Mouse (Mus musculus) lung, postnatal 0 days (tissue): ENCODE data around the gene Pecr. TPM values are rescaled to one million over a fixed set of nuclear protein-coding genes. Genes with fewer than 3 reads are reported as not detected.
A peak's percentile ranks its signal among the peaks of the same experiment; 100 is the strongest.

Experiments used
- ATAC-seq: fragments of 200-750 bp; cut with Nextera tagmentation; 2 replicates; pipeline ENCODE4 v1.8.0; 2017; ENCODE audit warnings: moderate library complexity
- DNase-seq: peaks from one replicate; pipeline ENCODE4 v3.0.0-alpha.2; 2016; ENCODE audit warnings: low spot score
- H3K27ac ChIP-seq: fragments of 300-500 bp; sonication (generic); 2 replicates; pipeline ENCODE4 v1.5.1; 2014; ENCODE audit warnings: antibody characterized with exemption, mild to moderate bottlenecking, low read length, mixed read lengths
- H3K27me3 ChIP-seq: fragments of 300-500 bp; sonication (generic); replicated peaks from 2 replicates; pipeline ENCODE4 v1.6.1; 2014; ENCODE audit warnings: low read length, mixed read lengths; ENCODE audit not compliant: insufficient read depth
- H3K36me3 ChIP-seq: fragments of 300-500 bp; sonication (generic); 2 replicates; pipeline ENCODE4 v1.6.1; 2014; ENCODE audit warnings: low read length, mixed read lengths; ENCODE audit not compliant: insufficient read depth
- H3K4me1 ChIP-seq: fragments of 300-500 bp; sonication (generic); 2 replicates; pipeline ENCODE4 v1.6.1; 2014; ENCODE audit warnings: antibody characterized with exemption, low read depth, low read length, mixed read lengths; ENCODE audit not compliant: insufficient read depth
- H3K4me2 ChIP-seq: fragments of 300-500 bp; sonication (generic); replicated peaks from 2 replicates; pipeline ENCODE4 v1.6.1; 2014; ENCODE audit warnings: low read depth, mild to moderate bottlenecking, low read length, moderate library complexity, mixed read lengths
- H3K4me3 ChIP-seq: fragments of 300-500 bp; sonication (generic); 2 replicates; pipeline ENCODE4 v1.5.1; 2014; ENCODE audit warnings: low read depth, low read length
- H3K9ac ChIP-seq: fragments of 300-500 bp; sonication (generic); replicated peaks from 2 replicates; pipeline ENCODE4 v1.6.1; 2014; ENCODE audit warnings: low read depth, mild to moderate bottlenecking
- H3K9me3 ChIP-seq: fragments of 300-500 bp; sonication (generic); 2 replicates; pipeline ENCODE4 v1.6.1; 2016; ENCODE audit warnings: low read length, mixed read lengths
- CTCF ChIP-seq: IDR thresholded peaks from 2 replicates; pipeline ENCODE4 v1.5.1; 2016; ENCODE audit warnings: antibody characterized with exemption, mild to moderate bottlenecking
- EP300 ChIP-seq: IDR thresholded peaks from 2 replicates; pipeline ENCODE4 v1.6.1; 2016; ENCODE audit warnings: antibody characterized with exemption, mild to moderate bottlenecking, control low read depth
- WGBS: fragments of 180-500 bp; shearing (Covaris S2); extraction: QIAGEN DNeasy Blood & Tissue Kit; methylation state at CpG from one replicate; pipeline ENCODE4 v1.1.7; 2014; 5-methylcytosine and 5-hydroxymethylcytosine counted together
- polyA plus RNA-seq: library from polyadenylated mRNA; unstranded; fragments of >200 nt; fragmentation: Nextera tagmentation; extraction: Ambion mirVana; gene quantifications from 2 replicates; pipeline ENCODE4 v1.2.1, GENCODE M21; 2015

Pecr gene
- polyA plus RNA-seq, 1 experiment from 2014 or later, result 12.0 TPM

- no peak for ATAC-seq
- H3K4me2 ChIP-seq, result no peak overlapping the region
Measured at GRCm38 (mm10) chr1:72282604-72283003, 1.5 kb downstream of the Pecr start.

GRCm38 (mm10) chr1:72278085-72278484 lies 6.0 kb downstream of the Pecr start:
- ATAC-seq, result no peak
- Histone ChIP-seq H3K36me3 (no peaks in the 10 kb centered on the region), H3K4me1 (no peaks in the 10 kb centered on the region), H3K9ac (no peak overlapping the region), H3K4me3 (no peak overlapping the region), H3K27ac (no peak overlapping the region), H3K9me3 (no peaks in the 10 kb centered on the region), H3K27me3 (no peaks in the 10 kb centered on the region), H3K4me2 (no peak overlapping the region)
- 81% methylated on average over 3 of the region's 3 CpGs for WGBS
- no peak for DNase-seq
- TF ChIP-seq CTCF, result no peak
- TF ChIP-seq EP300, result no peak

More at GRCm38 (mm10) chr1:72282604-72283003, 1.5 kb downstream of the Pecr start:
- no peaks in the 10 kb centered on the region for H3K36me3 ChIP-seq
- H3K4me1 ChIP-seq, result no peaks in the 10 kb centered on the region
- no peak overlapping the region for H3K9ac ChIP-seq
- H3K27ac ChIP-seq, result no peak overlapping the region
- H3K4me3 ChIP-seq, result no peak overlapping the region
- TF ChIP-seq EP300 (no peak), CTCF (no peak)
- H3K27me3 ChIP-seq, result 0 out of 2 replicates have a peak, but pooled peaks cover 3% of the 10 kb centered on the region
- 47% methylated on average over 1 of the region's 1 CpGs for WGBS
- no peaks in the 10 kb centered on the region for H3K9me3 ChIP-seq
- no peak for DNase-seq

- no peaks in the 10 kb centered on the region for H3K36me3 ChIP-seq
- no peak overlapping the region for H3K27ac ChIP-seq
- 79% methylated on average over 3 of the region's 3 CpGs for WGBS
- TF ChIP-seq CTCF (no peak), EP300 (no peak)
- H3K4me3 ChIP-seq, result no peak overlapping the region
- H3K4me2 ChIP-seq, result no peak overlapping the region
- no peaks in the 10 kb centered on the region for H3K4me1 ChIP-seq
- no peaks in the 10 kb centered on the region for H3K9me3 ChIP-seq
- no peaks in the 10 kb centered on the region for H3K27me3 ChIP-seq
- DNase-seq (no peak), ATAC-seq (no peak)
- no peak overlapping the region for H3K9ac ChIP-seq
Measured at GRCm38 (mm10) chr1:72263099-72263498, 21.0 kb downstream of the Pecr start.

GRCm38 (mm10) chr1:72256381-72257256 lies 27.5 kb downstream of the Pecr start:
- Histone ChIP-seq H3K4me1 (peaks cover 2% of the 10 kb centered on the region; the same call in 1 of the 2 replicates), H3K36me3 (no peaks in the 10 kb centered on the region), H3K4me2 (no peak overlapping the region), H3K9me3 (no peaks in the 10 kb centered on the region), H3K9ac (no peak overlapping the region), H3K27ac (no peak overlapping the region), H3K27me3 (no peaks in the 10 kb centered on the region), H3K4me3 (no peak overlapping the region)
- DNase-seq, result no peak
- ATAC-seq, result no peak
- 77% methylated on average over 9 of the region's 9 CpGs for WGBS
- TF ChIP-seq CTCF, result no peak
- no peak for TF ChIP-seq EP300

- peak; percentile 41 for DNase-seq
- 23% methylated on average over 11 of the region's 11 CpGs for WGBS
- no peaks in the 10 kb centered on the region for H3K27me3 ChIP-seq
- H3K4me3 ChIP-seq, result no peak overlapping the region
- TF ChIP-seq CTCF, result no peak
- no peak for TF ChIP-seq EP300
- H3K27ac ChIP-seq, result 0 out of 2 replicates have a peak overlapping the region, but pooled peaks have one; percentile 80
- no peak overlapping the region for H3K9ac ChIP-seq
- no peaks in the 10 kb centered on the region for H3K36me3 ChIP-seq
- H3K4me1 ChIP-seq, result peaks cover 2% of the 10 kb centered on the region; the same call in 1 of the 2 replicates
- no peaks in the 10 kb centered on the region for H3K9me3 ChIP-seq
- ATAC-seq, result no peak
- H3K4me2 ChIP-seq, result peak overlapping the region; percentile 65; the same call in 1 of the 2 replicates
Measured at GRCm38 (mm10) chr1:72255854-72256175, 28.3 kb downstream of the Pecr start.

- no peaks in the 10 kb centered on the region for H3K9me3 ChIP-seq
- H3K4me1 ChIP-seq, result peaks cover 2% of the 10 kb centered on the region; the same call in 1 of the 2 replicates
- H3K36me3 ChIP-seq, result no peaks in the 10 kb centered on the region
- H3K4me2 ChIP-seq, result peak overlapping the region; percentile 65
- H3K27me3 ChIP-seq, result no peaks in the 10 kb centered on the region
- H3K27ac ChIP-seq, result peak overlapping the region; percentile 80
- WGBS, result 3% methylated on average over 15 of the region's 15 CpGs
- DNase-seq (peak; percentile 63), ATAC-seq (peak; percentile 64)
- H3K9ac ChIP-seq, result peak overlapping the region; percentile 52; the same call in 1 of the 2 replicates
- 0 out of 2 replicates have a peak, but pooled peaks have one; percentile 14 for TF ChIP-seq CTCF
- no peak for TF ChIP-seq EP300
- H3K4me3 ChIP-seq, result peak overlapping the region; percentile 41
Measured at GRCm38 (mm10) chr1:72255062-72255853, 28.9 kb downstream of the Pecr start.
